Mouse (Mus musculus) megakaryocyte, adult 5-6 weeks (primary cell): ENCODE data around the gene Nup107. TPM values are rescaled to one million over a fixed set of nuclear protein-coding genes. Genes with fewer than 3 reads are reported as not detected.

Experiments used
- ATAC-seq: 2 replicates; pipeline ENCODE4 v1.8.0; 2016; ENCODE audit warnings: mild to moderate bottlenecking, inconsistent platforms; ENCODE audit not compliant: poor library complexity, severe bottlenecking
- total RNA-seq, 2 experiments: library from RNA; stranded (forward) in 1 of 2; stranded (reverse) in 1 of 2; fragments of 153-499, 151-499 nt in 1 of 2; fragments of 221-1000, 200-1000 nt in 1 of 2; gene quantifications; 2 replicates each; pipeline versions ENCODE4 v1.2.3 to v1.2.4; 2015 to 2017

The Nup107 gene
- total RNA-seq, 2 experiments from 2014 or later: 50.9 to 68.7 TPM

GRCm38 (mm10) chr10:117753711-117754608 lies 38.5 kb downstream of the Nup107 start:
- ATAC-seq: no peak

GRCm38 (mm10) chr10:117752851-117753647 lies 39.5 kb downstream of the Nup107 start:
- no peak for ATAC-seq

- no peak for ATAC-seq
Measured at GRCm38 (mm10) chr10:117752304-117752821, 40.1 kb downstream of the Nup107 start.

GRCm38 (mm10) chr10:117751744-117752143 lies 40.8 kb downstream of the Nup107 start:
- no peak for ATAC-seq

GRCm38 (mm10) chr10:117751282-117751610 lies 41.3 kb downstream of the Nup107 start:
- no peak for ATAC-seq

- ATAC-seq: no peak
Measured at GRCm38 (mm10) chr10:117750529-117751281, 41.8 kb downstream of the Nup107 start.

- no peak for ATAC-seq
Measured at GRCm38 (mm10) chr10:117749787-117750343, 42.6 kb downstream of the Nup107 start.

- no peak for ATAC-seq
Measured at GRCm38 (mm10) chr10:117749050-117749686, 43.3 kb downstream of the Nup107 start.

- ATAC-seq: no peak
Measured at GRCm38 (mm10) chr10:117748276-117749049, 44.0 kb downstream of the Nup107 start.

GRCm38 (mm10) chr10:117747711-117748110 lies 44.8 kb downstream of the Nup107 start:
- ATAC-seq: no peak

GRCm38 (mm10) chr10:117746297-117746883 lies 46.1 kb downstream of the Nup107 start, which contains the start of gene Slc35e3:
Slc35e3 (minus strand) TSS chr10:117746365.
- ATAC-seq: peak; percentile 93

- peak; percentile 29 for ATAC-seq
Measured at GRCm38 (mm10) chr10:117745570-117746296, 46.8 kb downstream of the Nup107 start.

GRCm38 (mm10) chr10:117743917-117744316 lies 48.6 kb downstream of the Nup107 start:
- ATAC-seq: no peak

- ATAC-seq: no peak
Measured at GRCm38 (mm10) chr10:117743182-117743581, 49.3 kb downstream of the Nup107 start.

- no peak for ATAC-seq
Measured at GRCm38 (mm10) chr10:117742618-117743017, 49.9 kb downstream of the Nup107 start.

GRCm38 (mm10) chr10:117741698-117742475 lies 50.6 kb downstream of the Nup107 start:
- ATAC-seq: no peak

- ATAC-seq: no peak
Measured at GRCm38 (mm10) chr10:117740921-117741320, 51.6 kb downstream of the Nup107 start.
